Mouse (Mus musculus) ovary, postnatal 10 days (tissue): ENCODE measurements around the gene Kcnc4.

Experiments
- DNase-seq: peaks from one replicate; pipeline ENCODE4 v3.0.0; 2022; ENCODE audit warnings: low spot score

Kcnc4 gene

DNA sequence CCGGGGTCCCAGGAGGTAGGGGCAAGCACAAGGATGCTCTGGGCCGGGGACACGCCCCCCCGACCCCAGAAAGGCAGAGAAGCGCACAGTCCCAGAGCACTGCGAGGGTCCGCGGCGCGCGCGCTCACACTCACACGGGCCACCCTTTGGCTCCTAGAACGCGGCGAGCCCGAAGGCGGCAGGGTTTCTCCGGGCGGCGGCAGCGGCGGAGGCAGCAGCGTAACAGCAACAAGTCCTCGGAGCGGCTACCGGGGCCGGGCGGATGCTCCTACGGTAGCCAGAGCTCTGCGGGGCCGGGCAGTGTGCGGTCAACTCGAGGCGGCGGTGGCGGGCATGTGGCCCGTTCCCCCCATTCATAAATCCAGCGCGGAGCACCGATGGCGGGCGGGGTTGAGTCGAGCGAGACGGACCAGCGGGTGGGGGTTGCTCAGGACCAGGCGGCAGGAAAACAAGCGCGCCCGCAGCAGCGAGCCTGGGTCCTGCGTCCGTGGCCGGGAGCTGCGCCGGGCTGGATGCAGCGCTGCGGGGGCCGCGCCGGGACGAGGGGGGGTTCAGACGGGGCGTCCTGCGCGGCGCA lies at the start of gene Kcnc4:
Kcnc4 (minus strand) TSS at position 357 of the 577 bp plus-strand sequence.
- DNase-seq, result no peak

DNA sequence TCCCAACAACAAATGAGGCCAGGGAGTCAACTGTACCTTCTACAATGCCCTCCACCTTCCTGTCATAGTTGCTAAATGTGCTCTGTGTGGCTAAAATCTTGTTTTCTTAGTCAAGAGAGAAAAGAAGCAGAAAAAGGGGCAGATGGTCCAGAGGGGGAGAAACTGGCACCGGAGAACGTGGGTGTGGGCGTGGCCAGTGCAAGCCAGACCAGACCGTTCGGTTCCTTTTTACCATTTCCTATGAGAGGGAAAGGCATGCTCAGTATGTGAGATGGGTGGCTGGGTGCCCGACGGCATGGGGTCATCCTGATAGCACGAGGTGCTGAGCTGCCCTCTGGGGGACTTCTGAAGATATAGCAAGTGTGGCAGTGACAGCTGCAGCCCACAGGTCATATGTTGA lies 49.3 kb upstream of the Kcnc4 start:
- DNase-seq, result no peak

DNA sequence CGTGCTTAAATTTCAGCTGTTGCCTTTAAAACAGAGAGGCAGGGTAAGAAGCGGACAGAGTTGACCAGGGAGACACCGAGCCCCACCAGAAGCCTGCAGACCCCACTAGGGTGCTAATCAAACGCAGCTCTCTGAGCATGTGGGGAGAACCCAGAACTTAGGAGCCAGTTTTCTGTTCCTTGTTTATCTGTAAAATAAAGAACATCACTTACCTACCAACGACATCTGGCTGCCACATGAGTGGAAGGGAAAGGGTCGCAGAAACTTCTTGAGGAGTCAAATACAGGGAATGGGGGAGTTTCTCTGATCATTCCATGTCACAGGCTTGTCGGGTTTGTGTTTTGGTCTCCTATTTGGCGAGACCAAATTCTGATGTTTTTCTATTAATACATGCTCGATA lies 48.6 kb upstream of the Kcnc4 start:
- DNase-seq, result no peak

DNA sequence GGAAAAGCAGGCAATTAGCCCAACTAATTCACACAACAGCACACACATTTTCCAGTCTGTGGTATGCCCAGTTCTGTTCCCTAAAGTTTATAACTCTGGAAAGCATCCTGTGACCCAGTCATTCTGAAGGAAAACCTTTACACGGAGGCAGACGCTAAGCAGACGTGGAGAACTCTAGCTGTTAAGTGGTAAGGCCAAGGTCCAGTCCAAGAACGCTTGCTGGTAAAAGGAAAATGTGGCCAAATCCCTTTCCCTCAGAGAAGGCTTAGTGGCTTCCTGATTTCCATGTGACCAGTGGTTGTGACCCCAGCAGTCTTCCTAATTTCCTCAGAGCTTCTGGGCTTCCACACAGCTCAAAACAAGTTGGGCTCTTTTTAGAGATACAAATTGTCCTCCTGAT lies 47.2 kb upstream of the Kcnc4 start:
- no peak for DNase-seq

DNA sequence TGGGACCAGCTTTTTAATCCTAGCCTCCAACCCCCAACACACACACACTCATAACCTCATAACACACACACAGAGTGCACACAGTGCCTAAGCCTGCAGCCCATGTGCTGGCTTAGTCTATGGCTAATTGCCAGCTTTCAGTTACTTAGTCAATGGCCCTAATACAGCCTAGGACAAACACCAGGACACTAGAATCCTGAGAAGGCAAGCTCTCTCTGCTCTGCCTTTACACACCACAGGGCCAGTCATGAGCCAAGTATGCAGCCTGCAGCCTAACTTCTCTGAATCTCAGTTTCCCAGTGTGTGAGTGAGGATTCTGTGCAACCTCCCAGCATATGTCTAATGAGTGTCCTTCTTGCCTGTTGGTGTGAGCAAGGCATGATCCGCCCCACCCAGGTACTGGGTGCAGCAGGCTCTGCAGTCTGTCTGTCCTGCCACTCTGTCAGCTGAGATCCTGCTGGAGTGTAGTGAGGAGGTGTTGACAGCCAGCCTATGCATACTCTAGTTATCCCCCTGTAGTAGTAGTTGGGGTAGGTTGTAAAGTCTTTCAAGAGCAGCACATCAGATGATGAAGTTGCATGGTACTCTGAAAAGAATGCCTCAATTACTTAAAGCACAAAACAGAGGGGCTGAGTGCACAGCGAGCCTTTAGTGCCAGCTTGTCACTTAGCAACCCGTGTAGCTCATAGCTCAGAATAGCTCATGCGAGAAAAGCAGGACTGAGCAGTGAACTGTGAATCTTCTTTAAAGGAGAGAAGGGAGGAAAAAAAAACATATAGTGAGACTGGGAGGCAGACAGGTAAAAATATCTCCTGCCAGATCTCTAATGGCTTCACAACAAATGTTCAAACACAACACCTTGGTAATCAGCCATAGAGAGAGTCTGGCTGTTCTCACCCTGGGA lies 46.4 kb upstream of the Kcnc4 start:
- no peak for DNase-seq

DNA sequence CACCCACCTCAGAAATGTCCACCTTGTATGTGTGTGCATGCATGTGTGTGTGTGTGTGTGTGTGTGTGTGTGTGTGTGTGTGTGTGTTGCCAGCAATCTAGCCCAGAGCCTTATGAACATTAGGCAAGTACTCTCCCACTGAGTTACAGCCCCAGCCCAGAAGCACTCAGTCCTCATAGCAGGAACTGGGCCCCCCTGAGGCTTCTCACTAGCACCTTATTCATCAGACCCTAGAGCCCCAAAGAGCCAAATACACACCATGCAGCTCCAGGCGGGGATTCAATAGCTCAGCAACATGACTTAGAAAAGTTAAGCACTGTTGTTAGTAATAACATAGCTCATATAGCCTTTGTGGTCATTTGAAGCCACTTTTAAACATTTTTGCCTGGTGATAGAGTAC lies 45.2 kb upstream of the Kcnc4 start:
- DNase-seq, result no peak

DNA sequence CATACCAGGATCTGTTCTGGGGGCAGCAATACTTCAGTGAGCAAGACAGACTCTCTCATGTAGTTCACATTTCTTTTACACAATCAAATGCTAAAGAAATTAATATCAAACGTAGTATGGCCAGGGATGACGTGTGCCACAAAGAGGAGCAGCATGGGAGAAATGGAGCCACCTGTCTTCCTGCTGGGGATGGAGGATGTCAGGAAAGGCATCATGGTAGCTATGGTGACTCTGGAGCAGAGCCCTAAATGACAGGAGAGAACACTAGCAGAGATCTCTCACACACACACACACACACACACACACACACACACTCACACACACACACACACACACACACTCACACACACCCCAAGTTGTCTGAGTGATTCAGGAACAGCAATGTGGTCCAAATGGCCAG lies 44.4 kb upstream of the Kcnc4 start:
- DNase-seq, result no peak

DNA sequence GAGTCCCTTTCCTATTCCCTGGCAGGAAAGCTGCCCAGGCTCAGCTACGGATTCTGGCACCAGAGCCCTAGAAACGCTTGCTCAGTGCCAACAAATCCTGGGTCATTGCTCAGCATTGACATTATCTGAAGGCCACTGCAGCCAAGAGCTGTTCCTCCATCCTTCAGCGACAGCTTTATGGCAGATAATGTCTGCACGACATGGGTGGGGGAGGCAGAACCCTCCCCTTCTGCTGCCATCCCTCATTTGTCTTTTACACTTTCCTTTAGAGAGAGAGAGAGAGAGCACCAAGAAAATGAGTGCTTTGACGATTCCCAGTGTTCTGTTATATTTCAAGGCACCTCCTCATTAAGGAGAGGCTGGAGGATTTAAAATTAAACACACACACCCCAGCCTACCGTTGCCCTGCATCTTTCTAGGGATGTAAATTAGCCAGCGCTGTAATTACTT lies 42.4 kb upstream of the Kcnc4 start:
- DNase-seq, result no peak

DNA sequence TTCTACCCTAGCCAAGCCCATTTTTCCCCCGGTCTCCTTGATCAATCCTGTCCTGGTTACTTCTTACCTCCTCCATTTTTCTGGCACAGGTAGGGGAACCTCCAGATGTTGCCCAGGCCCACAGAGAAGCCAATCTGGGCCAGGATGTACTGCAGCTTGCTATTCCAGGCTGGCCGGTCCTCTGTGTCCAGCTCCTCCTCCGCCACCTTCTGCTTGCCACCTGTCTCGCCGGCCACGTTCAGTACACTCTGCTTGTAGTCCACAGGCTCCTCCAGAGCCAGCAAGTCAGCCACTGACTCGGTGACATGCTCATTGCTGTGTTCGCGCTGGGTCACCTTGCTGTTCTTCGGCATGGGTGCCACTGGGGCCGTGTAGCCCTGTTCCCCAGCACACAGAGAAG lies 40.9 kb upstream of the Kcnc4 start:
- DNase-seq, result no peak

DNA sequence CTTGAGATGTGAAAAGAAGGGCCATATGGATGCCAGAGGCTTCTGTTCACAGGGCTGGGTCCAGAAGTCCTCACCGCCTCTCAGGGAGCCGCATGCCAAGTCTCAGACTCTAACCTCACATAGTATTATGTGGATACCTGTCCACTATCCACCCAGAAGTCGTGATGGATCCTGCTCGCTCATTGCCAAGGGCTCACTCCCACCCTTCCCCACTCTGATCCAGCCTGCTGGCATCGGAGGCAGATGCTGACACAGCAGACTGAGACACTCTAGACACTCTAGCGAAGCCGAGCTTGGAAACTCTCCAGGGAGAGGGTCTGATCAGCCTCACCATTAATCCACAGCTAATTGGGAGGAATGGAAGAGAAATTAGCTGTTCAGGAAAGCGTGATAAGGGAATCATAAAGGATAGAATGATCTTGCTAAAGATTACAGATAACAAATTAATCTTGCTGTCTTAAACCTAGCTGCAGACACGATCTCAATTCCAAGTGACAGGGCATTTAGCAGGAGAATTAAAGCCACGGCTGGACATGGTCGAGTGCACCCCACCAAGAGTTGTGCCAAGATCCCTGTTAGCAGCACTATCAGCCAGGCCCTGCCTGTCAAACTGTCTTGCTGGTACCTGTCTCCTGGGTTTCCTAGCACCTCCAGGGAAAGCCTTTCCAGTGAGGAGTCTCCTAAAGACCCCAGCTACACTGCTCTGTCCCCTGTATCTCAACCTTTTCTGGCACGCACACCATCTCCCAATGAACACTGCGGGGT lies 36.9 kb upstream of the Kcnc4 start:
- no peak for DNase-seq

DNA sequence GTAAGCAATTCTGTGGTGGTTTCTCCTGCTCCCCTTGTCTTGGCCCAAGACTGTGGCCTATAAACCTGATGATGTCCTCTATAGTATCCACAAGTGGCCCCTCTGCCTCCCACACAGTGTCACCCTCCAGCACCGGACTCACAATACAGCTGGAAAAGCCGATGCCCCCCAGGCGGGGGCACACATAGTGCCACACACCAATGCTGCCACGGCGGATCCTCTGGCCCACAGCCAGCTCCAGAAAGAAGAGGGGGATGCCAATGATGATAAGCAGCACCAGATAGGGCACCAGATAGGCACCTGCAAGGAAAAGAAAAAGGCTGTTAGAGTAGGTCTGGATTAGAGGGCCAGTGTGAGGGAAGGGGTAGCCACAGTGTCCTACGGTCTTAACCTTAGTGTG lies 36.2 kb upstream of the Kcnc4 start:
- DNase-seq, result no peak

DNA sequence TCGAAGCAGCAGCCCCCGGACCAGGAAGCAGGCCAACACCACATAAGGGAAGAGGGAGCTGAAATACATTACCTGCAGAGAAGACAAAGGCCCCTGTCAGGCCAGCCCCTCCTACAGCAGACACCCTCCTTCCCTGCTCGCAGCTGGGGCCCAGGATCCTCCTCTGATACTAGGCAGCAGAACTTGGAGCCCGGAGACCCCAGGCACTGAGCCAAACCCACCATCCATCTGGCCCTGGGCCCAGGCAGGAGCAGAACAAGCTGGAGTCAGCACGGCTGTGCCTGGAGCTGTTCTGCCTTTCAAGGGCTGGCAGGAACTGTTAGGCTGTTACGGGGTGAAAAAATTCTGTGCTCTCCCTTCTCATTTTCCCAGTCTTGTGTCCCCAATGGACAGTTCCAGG lies 32.1 kb upstream of the Kcnc4 start:
- DNase-seq, result peak; percentile 60

DNA sequence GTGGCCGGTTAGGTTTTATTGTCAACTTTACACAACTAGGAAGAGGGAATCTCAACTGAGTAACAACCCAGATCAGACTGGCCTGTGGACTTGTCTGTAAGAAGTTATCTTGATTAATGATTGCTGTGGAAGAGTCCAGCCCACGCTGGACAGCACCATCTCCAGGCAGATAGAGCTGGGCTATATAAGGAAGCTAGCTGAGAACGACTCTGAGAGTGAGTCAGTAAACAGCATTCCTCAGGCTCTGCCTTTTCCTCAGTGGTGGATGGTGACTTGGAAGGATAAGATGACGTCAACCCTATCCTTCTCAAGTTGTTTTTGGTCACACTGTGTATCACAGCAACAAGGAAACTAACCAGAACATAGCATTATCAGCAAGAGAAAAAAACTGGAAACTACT lies 29.3 kb upstream of the Kcnc4 start:
- no peak for DNase-seq

DNA sequence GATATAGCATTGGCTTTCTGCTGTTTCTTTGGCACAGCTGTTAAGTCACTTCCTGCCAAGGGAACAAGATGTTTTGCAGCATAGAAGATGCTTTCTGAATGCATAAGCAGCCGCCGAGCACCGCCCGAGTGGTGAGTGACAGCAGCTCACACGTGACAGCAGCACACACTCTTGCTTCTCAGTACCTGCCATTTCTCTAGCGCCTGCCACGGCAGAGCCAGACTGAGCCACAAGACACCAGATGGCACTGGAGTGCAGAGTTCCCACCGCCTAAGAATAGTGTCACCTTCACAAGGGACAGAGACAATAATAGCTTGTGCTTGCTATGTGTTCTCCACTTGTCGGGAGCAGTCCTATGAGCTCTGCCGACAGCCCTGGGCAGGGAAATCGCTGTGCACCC lies 23.9 kb upstream of the Kcnc4 start:
- DNase-seq, result no peak

DNA sequence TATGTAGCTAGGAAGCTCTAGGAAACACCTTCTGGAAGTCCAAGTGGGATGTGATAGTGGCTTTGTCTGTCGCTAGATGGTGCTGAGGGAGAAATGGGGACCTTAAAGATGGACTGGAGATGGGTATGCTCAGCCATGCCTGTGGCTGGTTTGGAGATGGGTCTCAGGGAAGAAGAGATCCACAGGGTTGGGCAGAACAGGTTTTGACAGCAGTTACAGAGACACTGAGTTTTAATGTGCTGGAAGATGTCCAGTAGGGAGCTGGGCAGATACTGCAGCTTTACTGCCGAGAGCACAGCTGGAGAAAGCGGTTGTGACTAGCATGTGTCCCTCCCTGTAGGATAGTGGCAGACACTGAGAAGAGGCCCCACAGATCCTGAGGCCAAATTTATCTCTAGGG lies 21.3 kb upstream of the Kcnc4 start:
- DNase-seq, result no peak

DNA sequence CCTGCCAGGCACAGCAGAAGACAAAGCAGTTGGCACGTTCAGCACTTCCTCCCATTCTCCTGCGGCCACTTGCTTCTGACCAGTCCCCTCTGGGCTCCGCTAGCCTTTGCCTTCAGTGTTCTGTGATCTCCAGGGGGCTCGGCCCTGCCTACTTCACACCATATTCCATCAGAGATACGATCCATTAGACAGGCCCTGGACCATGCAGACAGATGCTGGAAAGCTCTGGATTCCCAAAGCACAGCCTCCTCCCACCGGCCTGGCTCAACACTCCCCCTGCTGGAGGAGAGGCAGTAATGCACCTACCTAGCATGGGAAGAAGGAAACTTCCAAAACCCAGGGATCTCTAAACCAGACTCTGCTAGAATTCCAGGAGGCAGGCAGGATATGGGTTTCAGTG lies 12.8 kb upstream of the Kcnc4 start:
- DNase-seq, result no peak

DNA sequence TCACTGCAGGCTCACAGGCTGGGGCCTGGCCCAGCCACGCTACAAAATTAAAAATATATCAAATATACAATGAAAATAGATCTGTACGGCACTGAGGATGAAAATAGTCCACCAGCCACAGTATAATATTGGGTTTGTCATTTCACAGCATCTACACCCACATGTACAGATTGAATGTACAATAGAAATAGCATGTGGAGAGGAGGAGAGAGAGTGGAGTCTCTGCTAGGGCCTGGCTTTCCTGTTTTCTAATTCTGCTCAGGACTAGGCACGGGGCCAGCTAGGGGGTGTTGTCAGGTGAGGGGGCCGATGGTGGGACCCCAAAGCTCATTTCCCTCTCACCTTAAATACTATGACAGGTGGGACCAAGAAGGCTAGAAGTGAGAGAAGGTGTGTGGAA lies 9.7 kb upstream of the Kcnc4 start:
- DNase-seq, result no peak

DNA sequence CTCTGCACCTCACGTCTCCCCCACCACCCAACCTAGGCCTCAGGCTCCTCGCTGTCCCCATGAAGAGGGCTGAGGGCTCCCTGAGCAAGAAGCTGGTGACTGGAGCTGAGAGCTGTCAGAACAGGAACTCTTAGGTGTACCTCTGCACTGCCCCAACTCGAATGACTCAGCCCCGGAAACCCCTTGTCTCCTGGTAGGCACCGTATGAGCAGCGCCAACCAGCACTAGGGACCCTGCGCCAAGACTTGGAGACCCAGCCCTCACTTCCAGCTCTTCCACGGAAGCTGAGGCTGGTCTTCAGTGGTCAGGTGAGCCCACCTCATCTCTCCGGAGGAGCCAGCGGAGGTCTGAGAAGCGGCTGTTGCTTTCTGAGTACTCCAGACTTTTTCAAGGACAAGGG lies 8.8 kb upstream of the Kcnc4 start:
- no peak for DNase-seq

DNA sequence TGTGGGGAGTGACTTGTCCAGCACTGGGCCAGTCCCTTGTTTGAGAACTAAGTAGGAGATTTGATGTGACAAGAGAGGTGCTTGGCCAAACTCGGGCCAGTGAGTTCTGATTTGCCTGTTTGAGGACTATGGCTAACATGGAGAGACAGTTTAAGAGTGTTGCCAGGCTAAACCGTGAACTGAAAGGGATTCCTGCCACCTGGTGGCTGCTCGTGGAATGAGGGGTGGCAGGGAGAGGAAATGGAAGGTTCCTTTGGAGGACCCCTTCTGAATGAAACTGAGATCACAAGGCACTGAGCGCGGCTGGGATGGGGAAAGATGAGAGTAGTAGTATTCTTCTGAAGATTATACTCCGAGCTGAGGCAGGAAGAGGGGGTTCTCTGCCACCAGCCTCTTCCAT lies 7.2 kb upstream of the Kcnc4 start:
- DNase-seq, result peak; percentile 60

DNA sequence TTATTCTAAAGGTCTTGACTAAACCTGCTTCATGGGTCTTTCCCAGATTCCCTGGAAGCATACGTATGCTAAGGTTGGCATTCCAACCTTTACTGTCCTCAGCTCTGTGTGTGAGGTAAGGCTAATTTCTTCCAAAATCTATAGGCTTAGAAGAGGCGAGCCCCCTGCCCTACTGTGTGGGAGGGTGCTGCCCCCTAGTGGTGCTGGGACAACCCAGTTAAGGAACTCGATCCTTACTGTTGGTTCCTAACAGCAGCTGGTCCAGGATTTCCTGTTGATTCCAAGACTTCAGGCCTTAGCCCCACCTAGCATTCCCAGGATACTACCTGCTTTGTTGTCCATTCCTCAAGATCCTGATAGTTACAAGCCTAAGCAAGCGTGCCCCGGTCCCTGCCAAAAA lies 2.8 kb upstream of the Kcnc4 start:
- peak; percentile 35 for DNase-seq

DNA sequence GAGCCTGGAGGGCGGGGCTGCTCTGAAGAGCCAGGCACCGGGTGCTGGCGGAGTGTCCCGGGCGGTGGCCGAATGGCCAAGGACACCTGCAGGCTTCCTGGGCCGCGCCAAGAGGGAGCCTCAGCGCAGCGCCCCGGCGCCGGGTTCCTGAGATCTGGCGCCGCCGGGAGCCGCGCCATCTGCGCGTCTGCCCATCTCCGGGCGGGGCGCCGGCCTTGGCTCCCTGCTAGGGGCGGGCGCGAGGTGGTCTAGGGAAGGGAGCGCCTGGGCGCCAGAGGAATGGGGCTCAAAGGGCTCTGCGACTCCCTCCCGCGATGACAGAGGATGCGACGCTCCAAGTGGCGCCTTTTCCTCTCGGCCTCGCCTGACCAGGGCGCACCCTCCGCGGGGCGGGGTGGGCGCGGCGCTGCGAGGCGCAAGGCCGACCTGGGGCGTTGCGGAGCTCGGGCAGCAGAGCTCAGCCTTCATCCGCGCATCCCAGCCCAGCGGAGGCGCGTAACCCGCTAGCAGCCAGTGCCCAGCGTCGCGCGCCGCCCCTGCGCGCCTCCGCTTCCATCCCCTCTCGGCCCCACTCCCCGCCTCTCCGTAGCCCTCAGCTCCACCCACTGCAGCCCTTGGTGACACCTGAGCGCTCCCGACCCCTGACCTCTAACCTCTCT lies 550 bp upstream of the Kcnc4 start:
- no peak for DNase-seq

DNA sequence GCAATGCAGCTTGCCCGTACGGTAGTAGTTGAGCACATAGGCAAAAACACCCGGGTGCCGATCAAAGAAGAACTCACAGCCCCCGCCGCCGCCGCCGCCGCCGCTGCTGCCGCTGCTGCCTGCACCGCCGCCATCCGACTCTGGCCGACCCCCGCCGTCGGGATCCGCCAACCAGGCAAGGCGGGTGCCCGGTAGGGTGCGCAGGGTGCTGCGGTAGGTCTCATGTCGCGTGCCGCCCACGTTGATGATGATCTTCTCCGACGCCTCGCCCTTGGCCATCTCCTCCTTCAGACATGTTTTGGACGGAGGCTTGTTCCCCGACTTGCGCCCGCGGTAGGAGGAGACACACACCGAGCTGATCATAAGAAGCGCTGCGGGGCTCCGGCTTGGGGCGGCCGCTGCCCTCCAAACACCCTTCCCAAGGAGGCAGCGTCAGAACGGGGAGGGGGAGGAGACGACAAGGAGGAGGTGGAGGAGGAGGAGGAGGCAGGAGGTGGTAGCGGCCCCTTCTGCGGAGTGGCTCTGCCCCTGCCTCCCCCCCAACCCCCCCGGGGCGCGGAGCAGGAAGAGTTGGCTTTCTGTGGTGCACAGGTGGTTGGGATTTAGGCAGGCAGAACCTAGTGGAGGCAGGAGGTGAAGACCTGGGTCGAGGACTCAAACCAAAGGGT lies 690 bp downstream of the Kcnc4 start:
- no peak for DNase-seq
